Mouse (Mus musculus): ENCODE data around the gene Galr2.

DNA sequence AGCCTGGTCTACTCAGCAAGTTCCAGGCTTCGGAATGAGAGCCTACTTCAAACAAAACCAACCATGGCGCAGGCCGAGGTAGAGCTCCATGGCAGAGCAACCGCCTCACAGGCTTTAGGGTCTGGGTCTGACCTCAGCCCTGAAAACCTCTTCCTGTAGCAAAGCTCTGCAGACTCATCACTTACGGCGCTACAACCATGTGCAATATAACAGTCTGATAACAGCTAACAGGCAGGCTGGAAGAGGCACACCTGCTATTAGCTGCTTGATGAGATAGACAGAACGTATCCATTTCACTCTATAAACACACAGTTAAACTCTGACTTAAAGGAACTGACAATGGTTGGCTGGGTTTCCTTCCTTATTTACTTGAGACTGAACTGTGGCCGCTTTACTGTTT lies 21.3 kb upstream of the Galr2 start:
- no peak for TF ChIP-seq CEBPB (IDR thresholded peaks at IDR 0.05; ENCODE audit: insufficient read depth, poor library complexity, severe bottlenecking)
- no peak for TF ChIP-seq MYOG (IDR thresholded peaks at IDR 0.05; ENCODE audit: control insufficient read depth in 1 of 3, insufficient read depth in 1 of 3, insufficient read length in 2 of 3, low read depth in 2 of 3)
- no peak for TF ChIP-seq USF1 (IDR thresholded peaks at IDR 0.05; ENCODE audit: low read depth)
- TF ChIP-seq POLR2A (IDR thresholded peaks at IDR 0.05; ENCODE audit: insufficient read length, low read depth), result no peak
- no peak for TF ChIP-seq TCF12 (IDR thresholded peaks at IDR 0.05; ENCODE audit: insufficient read depth, poor library complexity, severe bottlenecking)
- TF ChIP-seq MAX (IDR thresholded peaks at IDR 0.05; ENCODE audit: low read depth), result no peak
- no peak for TF ChIP-seq POLR2AphosphoS2 (IDR thresholded peaks at IDR 0.05; ENCODE audit: insufficient read length, low read depth)
- TF ChIP-seq E2F4 (IDR thresholded peaks at IDR 0.05; ENCODE audit: insufficient read depth), result no peak
- TF ChIP-seq TCF3 (IDR thresholded peaks at IDR 0.05; ENCODE audit: insufficient read length, low read depth), result no peak
- TF ChIP-seq MYOD1 (IDR thresholded peaks at IDR 0.05; ENCODE audit: control insufficient read depth in 1 of 3, insufficient read length in 2 of 3, low read depth in 2 of 3), result peak in 1 of 3 experiments; percentile 57
- TF ChIP-seq SRF (IDR thresholded peaks at IDR 0.05; ENCODE audit: control insufficient read depth, insufficient read length, low read depth), result no peak
- TF ChIP-seq REST (IDR thresholded peaks at IDR 0.05; ENCODE audit: insufficient read depth, insufficient read length), result no peak
